Mouse (Mus musculus): ENCODE results near the gene Slc22a15. TPM values are rescaled to one million over a fixed set of nuclear protein-coding genes. Genes with fewer than 3 reads are reported as not detected.

Gene Slc22a15
- polyA plus RNA-seq, 1 experiment from 2014 or later, result 10.1 TPM

GRCm38 (mm10) chr3:101907049-101907448 lies 17.2 kb downstream of the Slc22a15 start:
- 65% methylated on average over 2 of the region's 2 CpGs for WGBS
- no peaks in the 10 kb centered on the region for H3K4me1 ChIP-seq (replicated peaks; ENCODE audit: control insufficient read depth, insufficient read depth, low read length)
- no peak overlapping the region for H3K27ac ChIP-seq (ENCODE audit: low read depth, low read length)

GRCm38 (mm10) chr3:101904776-101905175 lies 19.5 kb downstream of the Slc22a15 start:
- Histone ChIP-seq H3K4me3 (ENCODE audit: low read depth, low read length) (no peak overlapping the region), H3K27ac (ENCODE audit: low read depth, low read length) (no peak overlapping the region), H3K4me2 (replicated peaks; ENCODE audit: low read depth, low read length) (no peak overlapping the region), H3K9ac (ENCODE audit: low read depth, low read length) (no peak overlapping the region), H3K4me1 (replicated peaks; ENCODE audit: control insufficient read depth, insufficient read depth, low read length) (no peaks in the 10 kb centered on the region), H3K9me3 (ENCODE audit: control insufficient read depth, low read length) (no peaks in the 10 kb centered on the region), H3K36me3 (ENCODE audit: control insufficient read depth, insufficient read depth, low read length) (no peaks in the 10 kb centered on the region), H3K27me3 (ENCODE audit: control insufficient read depth, insufficient read depth, low read length) (no peaks in the 10 kb centered on the region)
- 86% methylated on average over 7 of the region's 7 CpGs for WGBS
- ATAC-seq (ENCODE audit: low FRiP score) (no peak), DNase-seq (ENCODE audit: low spot score) (no peak)

More at GRCm38 (mm10) chr3:101907049-101907448, 17.2 kb downstream of the Slc22a15 start:
- ATAC-seq (ENCODE audit: low FRiP score), result no peak
- Histone ChIP-seq H3K4me3 (ENCODE audit: low read depth, low read length) (no peak overlapping the region), H3K27me3 (ENCODE audit: control insufficient read depth, insufficient read depth, low read length) (no peaks in the 10 kb centered on the region), H3K9me3 (ENCODE audit: control insufficient read depth, low read length) (no peaks in the 10 kb centered on the region), H3K36me3 (ENCODE audit: control insufficient read depth, insufficient read depth, low read length) (no peaks in the 10 kb centered on the region), H3K9ac (ENCODE audit: low read depth, low read length) (no peak overlapping the region), H3K4me2 (replicated peaks; ENCODE audit: low read depth, low read length) (no peak overlapping the region)
- DNase-seq (ENCODE audit: low spot score), result no peak

- H3K27ac ChIP-seq (ENCODE audit: low read depth, low read length), result no peak overlapping the region
- no peak for ATAC-seq (ENCODE audit: low FRiP score)
- 65% methylated on average over 5 of the region's 5 CpGs for WGBS
Observed at GRCm38 (mm10) chr3:101903091-101903490, 21.2 kb downstream of the Slc22a15 start.

GRCm38 (mm10) chr3:101902344-101902743 lies 21.9 kb downstream of the Slc22a15 start:
- Histone ChIP-seq H3K36me3 (ENCODE audit: control insufficient read depth, insufficient read depth, low read length) (no peaks in the 10 kb centered on the region), H3K4me3 (ENCODE audit: low read depth, low read length) (no peak overlapping the region), H3K9ac (ENCODE audit: low read depth, low read length) (no peak overlapping the region), H3K9me3 (ENCODE audit: control insufficient read depth, low read length) (no peaks in the 10 kb centered on the region), H3K4me2 (replicated peaks; ENCODE audit: low read depth, low read length) (no peak overlapping the region), H3K27me3 (ENCODE audit: control insufficient read depth, insufficient read depth, low read length) (no peaks in the 10 kb centered on the region), H3K4me1 (replicated peaks; ENCODE audit: control insufficient read depth, insufficient read depth, low read length) (no peaks in the 10 kb centered on the region), H3K27ac (ENCODE audit: low read depth, low read length) (no peak overlapping the region)
- no peak for ATAC-seq (ENCODE audit: low FRiP score)
- 66% methylated on average over 7 of the region's 7 CpGs for WGBS
- no peak for DNase-seq (ENCODE audit: low spot score)

More at GRCm38 (mm10) chr3:101903091-101903490, 21.2 kb downstream of the Slc22a15 start:
- no peaks in the 10 kb centered on the region for H3K36me3 ChIP-seq (ENCODE audit: control insufficient read depth, insufficient read depth, low read length)
- no peaks in the 10 kb centered on the region for H3K27me3 ChIP-seq (ENCODE audit: control insufficient read depth, insufficient read depth, low read length)
- H3K4me1 ChIP-seq (replicated peaks; ENCODE audit: control insufficient read depth, insufficient read depth, low read length), result no peaks in the 10 kb centered on the region
- H3K9me3 ChIP-seq (ENCODE audit: control insufficient read depth, low read length), result no peaks in the 10 kb centered on the region
- no peak overlapping the region for H3K9ac ChIP-seq (ENCODE audit: low read depth, low read length)
- no peak overlapping the region for H3K4me3 ChIP-seq (ENCODE audit: low read depth, low read length)
- no peak overlapping the region for H3K4me2 ChIP-seq (replicated peaks; ENCODE audit: low read depth, low read length)
- no peak for DNase-seq (ENCODE audit: low spot score)

DNA sequence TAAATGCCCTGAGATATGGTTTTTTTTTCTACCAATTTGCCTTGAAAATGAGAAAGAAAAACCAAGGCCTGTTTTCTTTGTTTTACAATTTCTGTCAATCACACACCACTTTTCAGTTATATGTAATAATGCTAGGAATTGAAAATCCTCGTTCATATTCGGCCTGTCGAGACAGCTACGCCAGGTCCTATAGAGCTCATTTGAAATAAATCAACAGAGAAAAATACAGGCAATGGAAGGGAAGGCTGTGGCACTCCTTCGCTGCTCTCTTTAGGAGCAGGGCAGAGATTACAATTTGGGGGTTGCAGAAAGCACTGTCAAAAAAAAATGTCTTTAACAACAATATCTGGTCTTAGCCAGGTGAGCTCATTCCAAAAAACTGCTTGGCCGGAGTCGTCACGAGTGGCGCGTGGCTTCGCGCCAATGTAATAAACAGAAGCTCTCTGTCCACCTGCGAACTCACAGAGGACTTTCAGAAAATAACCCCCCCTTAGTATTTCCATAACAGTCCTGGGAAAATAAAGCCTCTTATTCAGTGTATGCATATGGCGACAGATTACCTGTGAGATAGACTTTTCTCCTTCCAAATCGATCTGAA lies 26.8 kb downstream of the Slc22a15 start:
- Histone ChIP-seq H3K9ac (ENCODE audit: low read depth, low read length) (no peak overlapping the region), H3K27ac (ENCODE audit: low read depth, low read length) (no peak overlapping the region), H3K9me3 (ENCODE audit: control insufficient read depth, low read length) (no peaks in the 10 kb centered on the region), H3K4me2 (replicated peaks; ENCODE audit: low read depth, low read length) (no peak overlapping the region), H3K36me3 (ENCODE audit: control insufficient read depth, insufficient read depth, low read length) (no peaks in the 10 kb centered on the region), H3K4me1 (replicated peaks; ENCODE audit: control insufficient read depth, insufficient read depth, low read length) (no peaks in the 10 kb centered on the region), H3K27me3 (ENCODE audit: control insufficient read depth, insufficient read depth, low read length) (no peaks in the 10 kb centered on the region), H3K4me3 (ENCODE audit: low read depth, low read length) (no peak overlapping the region)
- ATAC-seq (ENCODE audit: low FRiP score), result no peak
- DNase-seq (ENCODE audit: low spot score), result no peak
- WGBS, result 89% methylated on average over 15 of the region's 15 CpGs

GRCm38 (mm10) chr3:101896893-101897292 lies 27.4 kb downstream of the Slc22a15 start:
- Histone ChIP-seq H3K9me3 (ENCODE audit: control insufficient read depth, low read length) (no peaks in the 10 kb centered on the region), H3K4me1 (replicated peaks; ENCODE audit: control insufficient read depth, insufficient read depth, low read length) (no peaks in the 10 kb centered on the region), H3K4me2 (replicated peaks; ENCODE audit: low read depth, low read length) (no peak overlapping the region), H3K27me3 (ENCODE audit: control insufficient read depth, insufficient read depth, low read length) (no peaks in the 10 kb centered on the region), H3K27ac (ENCODE audit: low read depth, low read length) (no peak overlapping the region), H3K9ac (ENCODE audit: low read depth, low read length) (no peak overlapping the region), H3K36me3 (ENCODE audit: control insufficient read depth, insufficient read depth, low read length) (no peaks in the 10 kb centered on the region), H3K4me3 (ENCODE audit: low read depth, low read length) (no peak overlapping the region)
- ATAC-seq (ENCODE audit: low FRiP score) (peak; percentile 57; the same call in 1 of the 2 replicates), DNase-seq (ENCODE audit: low spot score) (peak; percentile 88)
- WGBS, result 27% methylated on average over 9 of the region's 9 CpGs

DNA sequence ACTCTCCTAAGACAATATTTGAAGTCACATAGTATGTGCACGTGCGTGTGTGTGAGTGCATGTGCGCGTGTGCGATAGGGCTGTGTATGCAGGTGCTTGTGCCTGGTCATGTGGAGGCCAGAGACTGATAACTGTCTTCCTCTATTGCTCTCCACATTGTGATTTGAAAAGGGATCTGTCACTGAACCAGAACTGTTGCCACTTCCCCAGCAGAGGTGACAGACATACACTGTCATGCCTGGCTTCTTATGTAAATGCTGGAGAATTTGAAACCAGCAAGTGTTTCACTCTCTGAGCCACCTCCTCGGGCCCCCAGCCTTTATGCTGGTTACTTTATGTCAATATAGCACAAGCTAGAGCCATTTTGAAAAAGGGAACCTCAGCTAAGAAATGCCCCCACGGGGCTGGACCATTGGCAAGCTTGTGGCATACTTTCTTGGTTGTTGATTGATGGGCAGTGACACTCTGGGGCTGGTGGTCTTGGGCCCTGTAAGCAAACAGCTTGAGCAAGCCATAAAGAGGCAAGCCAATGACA lies 28.8 kb downstream of the Slc22a15 start:
- H3K27ac ChIP-seq (ENCODE audit: low read depth, low read length), result no peak overlapping the region
- ATAC-seq (ENCODE audit: low FRiP score) (no peak), DNase-seq (ENCODE audit: low spot score) (no peak)
- 82% methylated on average over 7 of the region's 7 CpGs for WGBS
- no peak overlapping the region for H3K9ac ChIP-seq (ENCODE audit: low read depth, low read length)
- H3K4me2 ChIP-seq (replicated peaks; ENCODE audit: low read depth, low read length), result no peak overlapping the region
- H3K9me3 ChIP-seq (ENCODE audit: control insufficient read depth, low read length), result no peaks in the 10 kb centered on the region
- no peaks in the 10 kb centered on the region for H3K36me3 ChIP-seq (ENCODE audit: control insufficient read depth, insufficient read depth, low read length)
- H3K27me3 ChIP-seq (ENCODE audit: control insufficient read depth, insufficient read depth, low read length), result no peaks in the 10 kb centered on the region
- no peaks in the 10 kb centered on the region for H3K4me1 ChIP-seq (replicated peaks; ENCODE audit: control insufficient read depth, insufficient read depth, low read length)
- H3K4me3 ChIP-seq (ENCODE audit: low read depth, low read length), result no peak overlapping the region

GRCm38 (mm10) chr3:101885591-101885990 lies 38.7 kb downstream of the Slc22a15 start:
- Histone ChIP-seq H3K4me3 (ENCODE audit: low read depth, low read length) (no peak overlapping the region), H3K27me3 (ENCODE audit: control insufficient read depth, insufficient read depth, low read length) (no peaks in the 10 kb centered on the region), H3K4me1 (replicated peaks; ENCODE audit: control insufficient read depth, insufficient read depth, low read length) (no peaks in the 10 kb centered on the region), H3K36me3 (ENCODE audit: control insufficient read depth, insufficient read depth, low read length) (no peaks in the 10 kb centered on the region), H3K9ac (ENCODE audit: low read depth, low read length) (no peak overlapping the region), H3K9me3 (ENCODE audit: control insufficient read depth, low read length) (no peaks in the 10 kb centered on the region), H3K27ac (ENCODE audit: low read depth, low read length) (no peak overlapping the region), H3K4me2 (replicated peaks; ENCODE audit: low read depth, low read length) (no peak overlapping the region)
- 28% methylated on average over 3 of the region's 3 CpGs for WGBS
- no peak for ATAC-seq (ENCODE audit: low FRiP score)
- no peak for DNase-seq (ENCODE audit: low spot score)

DNA sequence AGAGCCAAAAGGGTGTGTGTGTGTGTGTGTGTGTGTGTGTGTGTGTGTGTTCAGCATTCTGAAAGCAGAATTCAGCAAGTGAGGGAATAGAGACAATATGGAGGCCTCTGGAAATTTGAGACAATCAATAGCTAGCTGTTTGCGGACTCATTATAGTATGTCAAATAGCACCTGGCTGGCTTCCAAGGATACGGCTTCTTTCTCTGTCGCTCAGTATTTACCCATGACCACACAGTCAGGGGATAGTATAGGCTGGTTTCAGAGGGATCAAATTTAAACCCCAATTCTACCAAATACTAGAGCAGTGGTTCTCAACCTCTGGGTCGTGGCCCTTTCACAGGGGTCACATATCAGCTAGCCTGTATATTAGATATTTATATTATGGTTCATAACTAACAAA lies 39.2 kb downstream of the Slc22a15 start:
- ATAC-seq (ENCODE audit: low FRiP score) (no peak), DNase-seq (ENCODE audit: low spot score) (no peak)
- WGBS, result 74% methylated on average over 4 of the region's 4 CpGs
- no peaks in the 10 kb centered on the region for H3K9me3 ChIP-seq (ENCODE audit: control insufficient read depth, low read length)
- no peaks in the 10 kb centered on the region for H3K4me1 ChIP-seq (replicated peaks; ENCODE audit: control insufficient read depth, insufficient read depth, low read length)
- H3K4me3 ChIP-seq (ENCODE audit: low read depth, low read length), result no peak overlapping the region
- H3K27ac ChIP-seq (ENCODE audit: low read depth, low read length), result no peak overlapping the region
- no peaks in the 10 kb centered on the region for H3K36me3 ChIP-seq (ENCODE audit: control insufficient read depth, insufficient read depth, low read length)
- H3K4me2 ChIP-seq (replicated peaks; ENCODE audit: low read depth, low read length), result no peak overlapping the region
- H3K9ac ChIP-seq (ENCODE audit: low read depth, low read length), result no peak overlapping the region
- H3K27me3 ChIP-seq (ENCODE audit: control insufficient read depth, insufficient read depth, low read length), result no peaks in the 10 kb centered on the region

All from hindbrain, embryonic 11.5 days (tissue).